Mouse (Mus musculus) megakaryocyte-erythroid progenitor cell, adult 5-6 weeks (primary cell): ENCODE measurements around the gene 9030025P20Rik. TPM values are rescaled to one million over a fixed set of nuclear protein-coding genes. Genes with fewer than 3 reads are reported as not detected.
A peak's percentile ranks its signal among the peaks of the same experiment; 100 is the strongest.
"Not testable (repeated sequence)": the region's sequence is repeated elsewhere in the genome, so short reads cannot be mapped to it uniquely, and the experiment has no call there.

Experiments
- ATAC-seq: replicated peaks from 2 replicates; pipeline ENCODE4 v1.8.0; 2016; ENCODE audit warnings: mild to moderate bottlenecking, inconsistent platforms; ENCODE audit not compliant: severe bottlenecking, poor library complexity, low FRiP score, low TSS enrichment
- total RNA-seq, 2 experiments: library from RNA; stranded (forward) in 1 of 2; stranded (reverse) in 1 of 2; fragments of 200-1000, 215-1000 nt in 1 of 2; fragments of >200 nt in 1 of 2; fragmentation: Nextera tagmentation in 1 of 2; gene quantifications; 2 replicates each; pipeline ENCODE4 v1.2.3; 2014 to 2017

The 9030025P20Rik gene
- total RNA-seq (2014; fragmentation: Nextera tagmentation) = 5.9 and 11.4 TPM in 2 replicates
- 2.2 and 3.9 TPM in 2 replicates for total RNA-seq (2017)

DNA sequence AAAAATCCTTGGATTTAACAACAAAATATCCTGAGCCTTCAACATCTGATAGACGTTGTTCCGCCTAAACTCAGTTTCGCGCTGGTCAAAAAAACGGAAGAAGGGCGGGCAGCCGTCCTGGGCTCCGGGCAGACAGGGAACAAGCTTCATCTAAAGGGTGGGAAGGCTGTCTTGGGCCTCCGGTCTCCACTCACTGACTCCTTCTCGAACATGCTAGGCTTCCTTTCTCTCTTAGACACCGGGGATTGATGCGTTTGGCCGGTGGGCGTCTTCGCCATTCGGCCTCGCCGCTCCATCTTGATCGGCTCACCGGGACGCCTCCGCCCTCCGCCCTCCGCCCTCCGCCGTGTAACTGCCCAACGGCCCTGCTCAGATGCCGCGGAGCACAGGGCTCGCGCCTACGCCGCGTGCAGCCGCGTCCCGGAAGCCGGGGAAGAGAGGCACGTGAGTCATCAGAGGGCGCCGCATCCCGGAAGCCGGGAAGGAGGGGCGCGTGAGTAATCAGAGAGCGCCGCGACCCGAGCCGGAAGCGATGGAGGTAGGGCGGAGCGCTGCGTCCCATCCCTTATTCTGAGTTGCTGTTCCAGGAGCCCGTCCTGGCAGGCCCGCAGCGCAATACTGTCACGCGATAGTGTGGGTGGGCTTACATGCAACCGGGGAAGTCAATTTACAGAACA is at the start of gene 9030025P20Rik, which contains the start of gene Gm3417:
Gene 9030025P20Rik, plus strand, starts transcription at position 107 of the 677 bp plus-strand sequence.
Gene Gm3417, minus strand, starts transcription at position 429 of the 677 bp plus-strand sequence.
- peak; percentile 93 for ATAC-seq

- ATAC-seq = no peak
These were observed 49.6 kb upstream of the 9030025P20Rik start for GRCm38 (mm10) chr17:14928631-14929030.

GRCm38 (mm10) chr17:14930697-14931096 is 47.6 kb upstream of the 9030025P20Rik start:
- ATAC-seq = 0 out of 2 replicates have a peak, but pooled peaks have one; percentile 30

GRCm38 (mm10) chr17:14931469-14931868 is 46.8 kb upstream of the 9030025P20Rik start:
- ATAC-seq = no peak

- not testable (repeated sequence) for ATAC-seq
These were observed 43.0 kb upstream of the 9030025P20Rik start for GRCm38 (mm10) chr17:14935280-14935679.

DNA sequence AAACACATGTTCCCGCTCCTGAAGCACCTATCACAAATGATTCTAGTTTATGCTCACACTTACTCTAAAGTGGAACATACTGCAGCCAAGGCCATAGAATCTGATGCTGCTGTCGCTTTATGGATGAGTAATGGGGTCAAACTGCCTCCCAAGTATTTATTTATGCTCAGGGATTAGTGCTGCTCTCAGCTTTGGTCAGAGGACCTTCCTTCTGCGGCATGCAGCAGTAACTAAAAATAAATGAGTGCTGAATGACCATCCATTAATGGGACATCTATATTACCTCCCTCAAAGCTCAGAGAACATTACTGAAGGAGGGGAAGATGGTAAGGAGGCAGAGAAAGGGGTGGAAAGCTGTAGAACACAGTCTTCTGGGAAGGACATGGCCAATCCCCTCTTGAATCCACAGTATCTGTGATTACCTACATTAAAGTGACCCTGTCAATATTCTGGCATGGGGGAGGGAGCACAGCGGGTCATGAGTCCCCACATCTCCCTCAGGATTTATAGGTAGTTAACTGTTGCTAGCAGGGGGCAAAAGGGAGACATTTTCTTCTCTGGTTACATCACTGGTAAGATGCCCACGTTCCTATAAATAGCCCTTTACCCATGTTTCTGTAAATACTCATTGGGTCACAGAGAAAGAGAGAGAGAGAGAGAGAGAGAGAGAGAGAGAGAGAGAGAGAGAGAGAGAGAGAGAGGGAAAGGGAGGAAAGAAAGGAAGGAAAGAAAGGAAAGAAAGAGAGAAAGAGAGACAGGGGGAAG is 42.2 kb upstream of the 9030025P20Rik start:
- no peak for ATAC-seq

GRCm38 (mm10) chr17:14942181-14942580 is 36.1 kb upstream of the 9030025P20Rik start:
- ATAC-seq = not testable (repeated sequence)

GRCm38 (mm10) chr17:14943009-14943728 is 35.1 kb upstream of the 9030025P20Rik start, which contains the start of the genes Wdr27 and 1600012H06Rik:
Gene Wdr27, minus strand, starts transcription at chr17:14943158.
Gene 1600012H06Rik, plus strand, starts transcription at chr17:14943184.
- peak; percentile 97 for ATAC-seq

DNA sequence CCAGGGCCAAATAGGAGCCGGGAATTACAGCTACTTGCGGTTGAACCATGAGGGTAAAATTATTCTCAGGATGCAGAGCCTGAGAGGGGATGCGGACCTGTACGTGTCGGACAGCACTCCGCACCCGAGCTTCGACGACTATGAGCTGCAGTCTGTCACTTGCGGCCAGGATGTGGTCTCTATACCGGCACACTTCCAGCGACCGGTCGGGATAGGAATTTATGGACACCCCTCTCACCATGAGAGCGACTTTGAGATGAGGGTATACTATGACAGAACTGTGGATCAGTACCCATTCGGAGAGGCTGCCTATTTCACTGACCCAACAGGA is 34.6 kb upstream of the 9030025P20Rik start:
- peak; percentile 42 for ATAC-seq

DNA sequence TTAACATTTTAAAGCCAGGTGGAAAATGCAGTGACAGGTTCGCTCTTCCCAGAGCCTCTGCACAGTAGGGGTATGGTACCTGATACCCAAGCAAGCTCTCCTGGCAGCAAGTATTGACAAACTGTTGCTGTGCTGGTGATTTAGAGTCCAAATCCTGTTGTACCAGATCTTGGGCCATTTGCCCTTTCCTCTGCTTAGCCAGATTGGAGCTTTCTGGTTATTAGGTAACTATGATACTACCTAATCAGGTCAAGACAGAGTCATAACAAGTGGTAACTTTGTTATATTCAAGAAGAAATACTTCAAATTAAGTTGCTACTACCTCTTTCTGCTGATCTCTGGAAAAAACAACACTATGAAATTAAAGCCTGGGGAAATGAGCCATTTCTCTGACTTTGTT is 33.7 kb upstream of the 9030025P20Rik start:
- ATAC-seq = no peak

GRCm38 (mm10) chr17:14949161-14949827 is 29.0 kb upstream of the 9030025P20Rik start:
- no peak for ATAC-seq

DNA sequence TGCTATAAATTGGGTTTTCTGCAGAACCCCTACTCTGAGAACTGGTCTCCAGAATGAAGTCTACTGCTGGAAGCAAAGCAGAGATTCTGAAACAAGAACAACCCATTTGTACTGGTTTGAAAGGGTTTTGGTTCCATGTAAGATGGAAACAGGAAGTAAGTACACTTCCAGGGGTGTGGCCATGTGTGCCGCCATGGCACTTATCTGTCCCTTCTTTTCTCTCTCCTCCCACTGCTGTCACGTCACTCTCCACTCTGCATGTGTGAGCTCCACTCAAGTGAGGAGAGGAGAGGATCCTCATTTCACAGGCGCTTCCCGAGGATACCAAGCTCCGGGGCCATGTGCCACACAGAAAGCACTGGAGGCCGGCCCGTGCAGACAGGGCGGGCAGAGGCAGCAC is 24.8 kb upstream of the 9030025P20Rik start:
- ATAC-seq = peak; percentile 77

DNA sequence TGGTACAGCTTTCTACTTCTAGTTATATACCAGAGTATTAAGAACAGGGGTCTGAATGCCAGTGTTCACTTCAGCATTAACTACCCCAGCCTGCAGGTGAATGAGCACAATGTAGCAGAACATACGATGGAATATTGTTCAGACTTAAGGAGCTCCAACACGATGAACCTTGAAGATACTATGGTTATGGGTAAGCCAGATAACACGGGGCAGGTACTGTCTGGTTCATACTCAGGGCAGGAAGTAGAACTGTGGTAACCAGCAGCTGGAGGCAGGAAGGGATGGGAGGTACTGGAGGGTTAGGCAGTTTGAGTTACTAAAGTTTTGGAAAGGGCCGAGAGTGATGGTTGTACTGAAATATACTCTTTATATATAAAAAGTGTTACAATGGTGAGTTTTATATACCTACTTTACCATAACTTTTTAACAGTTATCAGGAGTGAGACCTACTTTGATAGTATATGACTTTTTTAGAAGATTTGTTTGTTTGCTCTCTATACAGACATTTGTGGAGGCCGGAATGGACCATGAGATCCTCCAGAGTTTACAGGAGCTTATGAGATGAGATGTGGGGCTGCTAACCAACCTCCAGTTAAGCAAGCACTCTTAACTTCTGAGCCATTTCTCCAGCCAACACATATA is 19.5 kb upstream of the 9030025P20Rik start:
- ATAC-seq = 0 out of 2 replicates have a peak, but pooled peaks have one; percentile 21

DNA sequence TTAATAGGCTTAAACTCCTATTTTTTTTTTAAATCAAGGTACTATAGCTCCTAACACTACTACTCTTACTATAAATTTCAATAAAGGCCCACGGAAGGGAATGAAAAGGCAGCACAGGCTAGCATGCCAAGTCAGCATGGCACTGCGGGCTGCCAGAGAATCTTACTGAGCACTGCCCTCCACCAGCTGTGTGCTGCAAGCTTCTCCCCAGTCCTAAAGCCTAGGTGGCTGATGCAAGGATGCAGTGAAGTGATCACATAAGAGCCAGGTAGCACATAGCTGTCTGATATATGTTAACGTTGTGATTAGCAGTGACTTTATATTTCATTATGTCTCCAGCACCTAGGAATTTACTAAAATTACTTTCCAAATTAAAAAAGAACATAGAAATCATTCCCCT is 18.3 kb upstream of the 9030025P20Rik start:
- ATAC-seq = peak; percentile 31; the same call in 1 of the 2 replicates

- ATAC-seq = no peak
These were observed 17.7 kb upstream of the 9030025P20Rik start for GRCm38 (mm10) chr17:14960520-14960919.

- ATAC-seq = not testable (repeated sequence)
These were observed 17.2 kb upstream of the 9030025P20Rik start, which contains the start of gene Phf10 for GRCm38 (mm10) chr17:14960951-14961556. Gene Phf10, minus strand, starts transcription at chr17:14961273.

GRCm38 (mm10) chr17:14961557-14962154 is 16.6 kb upstream of the 9030025P20Rik start:
- peak; percentile 31 for ATAC-seq

DNA sequence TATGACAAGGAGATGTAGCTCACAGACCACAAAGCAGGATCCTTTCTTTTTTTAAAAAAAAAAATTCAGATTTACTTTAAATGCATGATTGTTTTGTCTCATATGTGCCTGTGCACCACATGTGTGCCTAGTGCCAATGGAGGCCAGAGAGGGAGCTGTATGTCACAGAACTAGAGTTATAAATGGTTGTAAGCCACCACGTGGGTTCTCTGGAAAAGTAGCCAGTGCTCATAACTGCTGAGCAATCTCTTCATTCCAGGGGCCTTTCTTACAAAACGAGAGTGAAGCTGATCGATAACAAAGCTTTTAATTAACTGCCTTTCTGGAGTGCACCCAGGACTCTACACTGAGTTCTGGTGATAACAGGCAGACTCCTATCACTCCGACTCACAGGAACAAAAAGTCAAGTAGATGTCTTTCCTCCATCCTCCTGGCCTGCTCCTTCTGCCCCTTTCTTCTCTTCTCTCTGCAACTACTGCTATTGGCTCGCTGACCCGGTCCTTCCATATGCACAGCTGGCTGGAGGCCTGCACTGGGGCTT is 9.8 kb upstream of the 9030025P20Rik start:
- peak; percentile 82 for ATAC-seq
